Mouse (Mus musculus) MEL (cell line): ENCODE measurements around the gene Vsir. TPM values are rescaled to one million over a fixed set of nuclear protein-coding genes. Genes with fewer than 3 reads are reported as not detected.
A peak's percentile ranks its signal among the peaks of the same experiment; 100 is the strongest.

Experiments used
- DNase-seq: peaks from one replicate; pipeline ENCODE4 v3.0.0; 2011; ENCODE audit warnings: low read depth, low spot score
- H3K27ac ChIP-seq: 2 replicates; pipeline ENCODE4 v1.5.1; 2012; ENCODE audit warnings: low read depth, mild to moderate bottlenecking, control low read depth, low read length, moderate library complexity; ENCODE audit not compliant: control insufficient read depth
- H3K27me3 ChIP-seq, 2 experiments: fragments of 150-350 bp in 1 of 2; sonication (generic) in 1 of 2; 2 replicates each; pipeline ENCODE4 v1.6.1; 2012; ENCODE audit warnings: low read length in 2 of 2, mild to moderate bottlenecking in 2 of 2, improper control_type of control experiment in 1 of 2, moderate library complexity in 1 of 2; ENCODE audit not compliant: insufficient read depth in 2 of 2, control insufficient read depth in 1 of 2
- H3K36me3 ChIP-seq, 2 experiments: 2 replicates each; pipeline ENCODE4 v1.6.1; 2012 to 2014; ENCODE audit warnings: low read length in 2 of 2, improper control_type of control experiment in 1 of 2, inconsistent platforms in 1 of 2, mild to moderate bottlenecking in 1 of 2; ENCODE audit not compliant: insufficient read depth in 2 of 2, control insufficient read depth in 1 of 2
- H3K4me1 ChIP-seq, 2 experiments: fragments of 150-350 bp in 1 of 2; sonication (generic) in 1 of 2; 2 replicates each; pipeline ENCODE4 v1.6.1; 2012; ENCODE audit warnings: low read length in 2 of 2, improper control_type of control experiment in 1 of 2, mild to moderate bottlenecking in 1 of 2; ENCODE audit not compliant: insufficient read depth in 2 of 2, control insufficient read depth in 1 of 2
- H3K4me3 ChIP-seq, 2 experiments: fragments of 150-350 bp in 1 of 2; sonication (generic) in 1 of 2; 2 replicates each; pipeline ENCODE4 v1.5.1; 2012; ENCODE audit warnings: low read depth in 2 of 2, low read length in 2 of 2, mild to moderate bottlenecking in 2 of 2, moderate library complexity in 2 of 2, control low read depth in 1 of 2, improper control_type of control experiment in 1 of 2; ENCODE audit not compliant: control insufficient read depth in 1 of 2, insufficient read depth in 1 of 2
- H3K79me2 ChIP-seq: 2 replicates; pipeline ENCODE4 v1.6.1; 2012; ENCODE audit warnings: mild to moderate bottlenecking, low read length, moderate library complexity; ENCODE audit not compliant: control insufficient read depth, poor library complexity, insufficient read depth
- H3K9ac ChIP-seq: 2 replicates; pipeline ENCODE4 v1.6.1; 2012; ENCODE audit warnings: low read depth, mild to moderate bottlenecking, control low read depth, low read length, moderate library complexity; ENCODE audit not compliant: control insufficient read depth, poor library complexity, severe bottlenecking
- H3K9me3 ChIP-seq: fragments of 150-350 bp; sonication (generic); replicated peaks from 2 replicates; pipeline ENCODE4 v1.6.1; 2012; ENCODE audit warnings: mild to moderate bottlenecking, low read length, improper control_type of control experiment, moderate library complexity; ENCODE audit not compliant: insufficient read depth
- BHLHE40 ChIP-seq: IDR thresholded peaks from 2 replicates; pipeline ENCODE4 v1.6.1; 2012; ENCODE audit warnings: low read depth, mild to moderate bottlenecking, inconsistent platforms, low read length, improper control_type of control experiment, borderline replicate concordance
- CHD1 ChIP-seq: IDR thresholded peaks from 2 replicates; pipeline ENCODE4 v1.6.1; 2012; ENCODE audit warnings: low read depth, mild to moderate bottlenecking, inconsistent platforms, low read length, improper control_type of control experiment
- CHD2 ChIP-seq: IDR thresholded peaks from 2 replicates; pipeline ENCODE4 v1.6.1; 2011; ENCODE audit warnings: low read length, improper control_type of control experiment
- CTCF ChIP-seq, 3 experiments: IDR thresholded peaks in 2 of 3; conservative IDR thresholded peaks in 1 of 3; 2 replicates each; pipeline ENCODE4 v1.5.1; 2011 to 2012; ENCODE audit warnings: low read length in 3 of 3, low read depth in 2 of 3, mild to moderate bottlenecking in 2 of 3, improper control_type of control experiment in 1 of 3, inconsistent platforms in 1 of 3, mixed read lengths in 1 of 3, moderate library complexity in 1 of 3; ENCODE audit not compliant: control insufficient read depth in 1 of 3, insufficient read depth in 1 of 3, poor library complexity in 1 of 3, severe bottlenecking in 1 of 3
- E2F4 ChIP-seq: IDR thresholded peaks from 2 replicates; pipeline ENCODE4 v1.6.1; 2011; ENCODE audit warnings: low read depth, low read length, improper control_type of control experiment, borderline replicate concordance
- EP300 ChIP-seq, 2 experiments: IDR thresholded peaks; 2 replicates each; pipeline ENCODE4 v1.6.1; 2011; ENCODE audit warnings: improper control_type of control experiment in 2 of 2, low read length in 2 of 2, low read depth in 1 of 2, mild to moderate bottlenecking in 1 of 2
- ETS1 ChIP-seq: IDR thresholded peaks from 2 replicates; pipeline ENCODE4 v1.6.1; 2012; ENCODE audit warnings: low read depth, mild to moderate bottlenecking, inconsistent platforms, low read length, improper control_type of control experiment, moderate library complexity
- GABPA ChIP-seq: IDR thresholded peaks from 2 replicates; pipeline ENCODE4 v1.6.1; 2012; ENCODE audit warnings: low read depth, mild to moderate bottlenecking, inconsistent platforms, low read length, improper control_type of control experiment, moderate library complexity
- GATA1 ChIP-seq: IDR thresholded peaks from 2 replicates; pipeline ENCODE4 v1.6.1; 2011; ENCODE audit warnings: low read depth, low read length, improper control_type of control experiment
- HCFC1 ChIP-seq: IDR thresholded peaks from 2 replicates; pipeline ENCODE4 v1.6.1; 2012; ENCODE audit warnings: low read depth, mild to moderate bottlenecking, inconsistent platforms, low read length, improper control_type of control experiment, moderate library complexity
- KAT2A ChIP-seq: conservative IDR thresholded peaks from 2 replicates; pipeline ENCODE4 v1.6.1; 2012; ENCODE audit warnings: low read depth, low read length, improper control_type of control experiment, inconsistent platforms
- MAFK ChIP-seq: IDR thresholded peaks from 2 replicates; pipeline ENCODE4 v1.6.1; 2011; ENCODE audit warnings: low read depth, mild to moderate bottlenecking, low read length, improper control_type of control experiment, borderline replicate concordance
- MAX ChIP-seq: IDR thresholded peaks from 2 replicates; pipeline ENCODE4 v1.6.1; 2011; ENCODE audit warnings: low read length, improper control_type of control experiment
- MAZ ChIP-seq: IDR thresholded peaks from 2 replicates; pipeline ENCODE4 v1.6.1; 2012; ENCODE audit warnings: low read depth, mild to moderate bottlenecking, inconsistent platforms, low read length, improper control_type of control experiment
- MEF2A ChIP-seq: IDR thresholded peaks from 2 replicates; pipeline ENCODE4 v1.6.1; 2014; ENCODE audit warnings: low read depth, mild to moderate bottlenecking, inconsistent platforms, low read length, improper control_type of control experiment; ENCODE audit not compliant: poor library complexity, insufficient replicate concordance, severe bottlenecking; ENCODE audit errors: extremely low read depth
- MXI1 ChIP-seq: IDR thresholded peaks from 2 replicates; pipeline ENCODE4 v1.6.1; 2011; ENCODE audit warnings: mild to moderate bottlenecking, low read depth, low read length, improper control_type of control experiment
- MYB ChIP-seq: IDR thresholded peaks from 2 replicates; pipeline ENCODE4 v1.6.1; 2011; ENCODE audit warnings: mild to moderate bottlenecking, low read depth, low read length, improper control_type of control experiment
- MYC ChIP-seq: IDR thresholded peaks from 2 replicates; pipeline ENCODE4 v1.6.1; 2011; ENCODE audit warnings: low read depth, mild to moderate bottlenecking, low read length, improper control_type of control experiment, moderate library complexity
- NELFE ChIP-seq: IDR thresholded peaks from 2 replicates; pipeline ENCODE4 v1.6.1; 2011; ENCODE audit warnings: low read depth, low read length, improper control_type of control experiment
- NRF1 ChIP-seq: IDR thresholded peaks from 2 replicates; pipeline ENCODE4 v1.6.1; 2014; ENCODE audit warnings: low read depth, mild to moderate bottlenecking, inconsistent platforms, low read length, improper control_type of control experiment, moderate library complexity; ENCODE audit not compliant: poor library complexity, insufficient read depth, severe bottlenecking
- POLR2A ChIP-seq, 2 experiments: IDR thresholded peaks; 2 replicates each; pipeline ENCODE4 v1.6.1; 2011 to 2012; ENCODE audit warnings: low read length in 2 of 2, mild to moderate bottlenecking in 2 of 2, control low read depth in 1 of 2, improper control_type of control experiment in 1 of 2, low read depth in 1 of 2, moderate library complexity in 1 of 2; ENCODE audit not compliant: control insufficient read depth in 1 of 2, insufficient read depth in 1 of 2, poor library complexity in 1 of 2
- POLR2AphosphoS5 ChIP-seq: IDR thresholded peaks from 2 replicates; pipeline ENCODE4 v1.6.1; 2012; ENCODE audit warnings: low read depth, borderline replicate concordance, mild to moderate bottlenecking, inconsistent platforms, low read length, moderate library complexity, mixed read lengths
- RAD21 ChIP-seq: IDR thresholded peaks from 2 replicates; pipeline ENCODE4 v1.6.1; 2011; ENCODE audit warnings: mild to moderate bottlenecking, low read depth, low read length, improper control_type of control experiment
- RCOR1 ChIP-seq: IDR thresholded peaks from 2 replicates; pipeline ENCODE4 v1.6.1; 2012; ENCODE audit warnings: low read depth, mild to moderate bottlenecking, inconsistent platforms, low read length, improper control_type of control experiment
- SIN3A ChIP-seq: IDR thresholded peaks from 2 replicates; pipeline ENCODE4 v1.6.1; 2012; ENCODE audit warnings: low read length, improper control_type of control experiment, inconsistent platforms
- SMC3 ChIP-seq: IDR thresholded peaks from 2 replicates; pipeline ENCODE4 v1.6.1; 2011; ENCODE audit warnings: low read depth, low read length, improper control_type of control experiment
- TAL1 ChIP-seq: IDR thresholded peaks from 2 replicates; pipeline ENCODE4 v1.6.1; 2012; ENCODE audit warnings: mild to moderate bottlenecking, inconsistent platforms, low read length, moderate library complexity, mixed read lengths
- TCF12 ChIP-seq: IDR thresholded peaks from 2 replicates; pipeline ENCODE4 v1.6.1; 2014; ENCODE audit warnings: low read depth, mild to moderate bottlenecking, inconsistent platforms, low read length, improper control_type of control experiment, moderate library complexity
- UBTF ChIP-seq: IDR thresholded peaks from 2 replicates; pipeline ENCODE4 v1.6.1; 2012; ENCODE audit warnings: low read depth, mild to moderate bottlenecking, inconsistent platforms, low read length, improper control_type of control experiment, moderate library complexity, borderline replicate concordance; ENCODE audit not compliant: insufficient read depth
- USF1 ChIP-seq: IDR thresholded peaks from 2 replicates; pipeline ENCODE4 v1.6.1; 2014; ENCODE audit warnings: low read depth, mild to moderate bottlenecking, inconsistent platforms, low read length, improper control_type of control experiment, moderate library complexity
- USF2 ChIP-seq, 2 experiments: IDR thresholded peaks; 2 replicates each; pipeline ENCODE4 v1.6.1; 2011 to 2012; ENCODE audit warnings: improper control_type of control experiment in 2 of 2, low read length in 2 of 2, borderline replicate concordance in 1 of 2, inconsistent platforms in 1 of 2, low read depth in 1 of 2, mild to moderate bottlenecking in 1 of 2; ENCODE audit not compliant: insufficient read depth in 1 of 2
- ZC3H11A ChIP-seq: IDR thresholded peaks from 2 replicates; pipeline ENCODE4 v1.6.1; 2012; ENCODE audit warnings: low read depth, mild to moderate bottlenecking, inconsistent platforms, low read length, improper control_type of control experiment
- ZKSCAN1 ChIP-seq: IDR thresholded peaks from 2 replicates; pipeline ENCODE4 v1.6.1; 2012; ENCODE audit warnings: low read depth, mild to moderate bottlenecking, inconsistent platforms, low read length, improper control_type of control experiment, moderate library complexity
- ZMIZ1 ChIP-seq: IDR thresholded peaks from 2 replicates; pipeline ENCODE4 v1.6.1; 2012; ENCODE audit warnings: low read depth, mild to moderate bottlenecking, inconsistent platforms, low read length, improper control_type of control experiment, moderate library complexity
- ZNF384 ChIP-seq: IDR thresholded peaks from 2 replicates; pipeline ENCODE4 v1.6.1; 2012; ENCODE audit warnings: low read depth, mild to moderate bottlenecking, inconsistent platforms, low read length, improper control_type of control experiment
- polyA plus RNA-seq, 2 experiments: library from polyadenylated mRNA; stranded (reverse) in 1 of 2; unstranded in 1 of 2; fragments of >175 nt in 1 of 2; fragments of >200 nt in 1 of 2; gene quantifications; 2 replicates each; pipeline versions ENCODE4 v1.2.1 to v1.2.4; 2012; ENCODE audit warnings: low replicate concordance in 2 of 2, low read depth in 1 of 2; ENCODE audit not compliant: insufficient read length in 2 of 2, insufficient read depth in 1 of 2, missing spikeins in 1 of 2
- total RNA-seq: library from RNA; depleted of rRNA; stranded (reverse); fragments of 300-350 nt; gene quantifications from 2 replicates; pipeline ENCODE4 v1.2.3, GENCODE M21; 2012

Vsir gene
- total and polyA plus RNA-seq, 3 experiments = 10.6 to 11.2 TPM; not detected in 1

- H3K9ac ChIP-seq = peak overlapping the region; percentile 56
- peak; percentile 66 for DNase-seq
- H3K27ac ChIP-seq = peak overlapping the region; percentile 41
- no peaks in the 10 kb centered on the region; the same call in 1 of the 2 replicates for H3K79me2 ChIP-seq
- H3K27me3 ChIP-seq = no peaks in the 10 kb centered on the region
- no peaks in the 10 kb centered on the region for H3K9me3 ChIP-seq
- H3K36me3 ChIP-seq = peaks cover 0 to 23% of the 10 kb centered on the region in 2 experiments; a peak in 2 of 4 replicates
- peak overlapping the region; percentile 50 to 64 for H3K4me3 ChIP-seq
- H3K4me1 ChIP-seq = peaks cover 11 to 32% of the 10 kb centered on the region in 2 experiments
- no peak; the same call in 1 of the 2 replicates for TF ChIP-seq MAZ
- TF ChIP-seq EP300 (IDR thresholded peaks at IDR 0.05; ENCODE audit: low read depth in 1 of 2, low read length in 2 of 2) = peak; percentile 73 to 80
- no peak for TF ChIP-seq POLR2AphosphoS5
- TF ChIP-seq GATA1 = peak; percentile 92
- TF ChIP-seq ETS1 = peak; percentile 58; the same call in 1 of the 2 replicates
- no peak for TF ChIP-seq MXI1
- TF ChIP-seq MYC = no peak
- no peak for TF ChIP-seq USF2 (IDR thresholded peaks at IDR 0.05; ENCODE audit: borderline replicate concordance in 1 of 2, insufficient read depth in 1 of 2, low read depth in 1 of 2, low read length in 2 of 2)
- no peak for TF ChIP-seq HCFC1
- TF ChIP-seq TAL1 = peak; percentile 73
- no peak for TF ChIP-seq ZNF384
- TF ChIP-seq NRF1 = no peak
- TF ChIP-seq MEF2A = no peak
- TF ChIP-seq CHD1 = no peak
- no peak for TF ChIP-seq ZC3H11A
- TF ChIP-seq POLR2A (IDR thresholded peaks at IDR 0.05; ENCODE audit: control insufficient read depth in 1 of 2, insufficient read depth in 1 of 2, low read depth in 1 of 2, low read length in 2 of 2, poor library complexity in 1 of 2) = peak in 1 of 2 experiments; percentile 41; a peak in 1 of 4 replicates
- no peak for TF ChIP-seq MAX
- TF ChIP-seq KAT2A = no peak
- no peak; a peak in 1 of 6 replicates for TF ChIP-seq CTCF (IDR thresholded peaks at IDR 0.05 in 2 of 3, conservative IDR thresholded peaks at IDR 0.05 in 1 of 3; ENCODE audit: control insufficient read depth in 1 of 3, insufficient read depth in 1 of 3, low read depth in 2 of 3, low read length in 3 of 3, poor library complexity in 1 of 3, severe bottlenecking in 1 of 3)
- TF ChIP-seq RCOR1 = 0 out of 2 replicates have a peak, but pooled peaks have one; percentile 22
- TF ChIP-seq SIN3A = peak; percentile 52
- TF ChIP-seq USF1 = no peak
- no peak for TF ChIP-seq E2F4
- no peak for TF ChIP-seq RAD21
- TF ChIP-seq ZMIZ1 = no peak
- TF ChIP-seq MAFK = no peak
- TF ChIP-seq SMC3 = no peak
- no peak for TF ChIP-seq GABPA
- TF ChIP-seq BHLHE40 = no peak
- no peak for TF ChIP-seq UBTF
- TF ChIP-seq ZKSCAN1 = no peak
- TF ChIP-seq MYB = no peak
- TF ChIP-seq NELFE = no peak
- TF ChIP-seq TCF12 = peak; percentile 78
- TF ChIP-seq CHD2 = no peak
These were observed 1.3 kb downstream of the Vsir start for GRCm38 (mm10) chr10:60347768-60348610.
